Mouse (Mus musculus) urinary bladder, postnatal 14 days (tissue): ENCODE measurements at regions not wholly inside any gene's neighbourhood (a gene's known extent, or its start where the extent isn't known, plus 50 kb on each side); places are given as distances from the start of the nearest gene placed in this dataset.

ENCODE experiments used
- DNase-seq: peaks from one replicate; pipeline ENCODE4 v3.0.0; 2021; ENCODE audit warnings: low spot score

DNA sequence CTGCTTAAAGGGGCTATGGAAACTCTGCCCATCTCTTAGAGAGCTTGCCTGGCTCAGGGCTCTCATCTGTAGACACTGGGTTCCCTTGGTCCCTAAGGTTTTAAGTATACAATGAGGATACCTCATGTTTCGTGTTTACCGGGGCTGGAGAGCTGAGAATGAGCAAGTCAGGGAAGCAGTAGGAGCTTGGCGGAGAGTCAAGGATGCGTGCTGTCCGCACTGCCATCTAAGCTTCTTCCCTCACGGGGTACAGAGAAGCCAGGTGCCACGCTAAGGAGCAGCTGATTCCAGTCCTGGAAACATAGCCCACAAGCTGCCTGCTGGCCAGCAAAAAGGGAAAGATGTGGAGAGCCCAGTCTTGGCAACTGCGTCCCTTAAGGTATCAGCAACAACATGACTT lies 55.0 kb upstream of the Ttc34 start:
- DNase-seq = no peak

DNA sequence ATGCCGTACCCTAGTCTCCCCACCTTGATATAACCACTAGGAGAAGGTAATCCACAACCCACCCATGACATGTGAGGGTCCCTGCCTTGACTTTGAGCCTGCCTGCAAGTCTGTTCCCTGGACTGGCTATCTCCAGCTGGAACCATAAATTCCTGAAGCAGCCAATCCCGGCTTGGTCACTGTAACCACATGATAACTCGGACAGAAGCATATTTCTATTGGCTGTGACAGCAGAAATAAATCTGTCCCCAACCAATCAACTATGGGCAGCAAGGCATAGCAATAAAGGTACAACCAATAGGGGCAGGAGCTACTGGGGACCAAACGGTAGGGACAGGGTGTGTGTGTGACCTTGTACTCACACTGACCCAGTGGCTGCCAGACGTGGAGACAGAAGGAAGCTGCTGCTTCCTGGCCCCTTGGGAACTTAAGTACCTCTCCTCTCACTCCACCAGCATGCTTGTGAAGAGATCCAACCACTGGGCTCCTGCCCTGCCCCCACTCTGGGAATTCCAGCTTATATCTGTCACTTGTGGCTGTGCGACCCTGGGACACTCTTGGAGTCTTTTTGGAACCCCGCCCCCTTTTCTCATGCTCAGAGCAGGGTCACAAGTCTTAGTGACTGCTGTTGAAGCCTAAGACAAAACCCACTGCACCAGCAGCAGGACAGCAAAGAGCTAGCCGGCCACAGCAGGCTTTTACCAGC lies 51.8 kb upstream of the Ttc34 start:
- DNase-seq = no peak

DNA sequence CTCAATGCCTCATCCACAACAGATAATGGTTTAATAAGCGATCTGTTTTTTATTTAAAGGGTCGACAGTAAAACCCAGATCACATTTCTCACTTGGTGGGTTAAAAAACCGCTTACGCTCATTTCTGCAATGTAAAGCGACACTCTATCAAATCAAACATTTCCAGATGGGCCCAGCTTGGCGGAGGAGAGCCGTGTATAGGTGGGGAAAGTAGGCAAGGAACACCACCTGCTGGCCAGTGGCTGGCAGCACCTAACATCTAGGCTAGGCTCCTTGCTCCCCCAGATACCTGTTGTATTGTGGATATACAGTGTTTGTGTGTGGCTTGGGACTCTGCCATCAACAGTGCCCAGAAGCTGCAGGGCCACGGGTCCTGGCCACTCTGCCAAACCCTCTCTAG lies 50.1 kb upstream of the Ttc34 start:
- DNase-seq = no peak
